In the genomic region with DNA sequence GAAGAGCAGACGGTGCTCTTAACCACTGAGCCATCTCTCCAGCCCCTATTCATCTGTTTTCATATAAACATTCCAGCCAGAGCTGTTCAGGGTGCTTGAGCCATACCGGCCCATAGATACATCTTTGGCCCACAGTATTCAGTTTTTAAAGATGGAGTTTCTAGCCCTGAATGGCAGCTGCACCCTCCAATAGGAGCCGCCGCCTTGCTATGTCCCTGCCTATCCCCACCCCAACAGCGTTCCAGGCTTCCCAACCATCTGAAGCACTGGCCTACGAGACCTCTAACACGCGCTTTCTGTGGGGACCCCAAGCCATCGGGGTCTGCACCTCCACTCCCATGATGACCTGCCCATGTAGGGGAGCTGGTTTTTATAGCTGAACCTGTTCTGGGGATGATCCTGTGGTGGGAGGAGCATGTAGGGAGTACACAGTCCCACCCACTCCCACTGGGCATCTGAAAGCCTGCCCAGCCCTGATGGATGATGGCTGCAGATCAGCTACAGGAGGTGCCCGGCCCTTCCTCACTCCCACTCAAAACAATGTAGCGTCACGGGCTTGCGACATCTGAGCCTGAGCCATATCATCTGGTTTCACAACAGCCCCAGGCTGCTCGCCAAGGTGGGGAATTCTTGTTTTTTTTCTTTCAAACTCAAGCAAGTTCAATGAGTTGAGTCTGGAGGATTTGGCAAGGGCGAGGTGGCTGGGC, we compare ENCODE assay signal across 10 mouse cellular contexts. TPM values are rescaled to one million over a fixed set of nuclear protein-coding genes. Genes with fewer than 3 reads are reported as not detected.
DNase-seq lines count a peak whose midpoint lies in the region; ATAC-seq lines count a peak whose summit lies in the region.
"Had no signal": no experiment of that assay in that cellular context is flagged by ENCODE, and none has a peak within 500 bp of the region (broad histone marks: within the 10 kb centered on the region; RNA-seq: fewer than 3 reads in every experiment).

No protein-coding gene starts in this region.

- peak; percentile 99 for DNase-seq in heart, adult 11 months
- peak; percentile 44 for DNase-seq in gonadal fat pad, adult 2 months (ENCODE audit: low read depth)
- DNase-seq in kidney, postnatal 36 days = peak; percentile 65 to 77
- DNase-seq in cerebellum, postnatal 10 days = no peak
- no peak for DNase-seq in left cerebral cortex, adult 18-20 months (ENCODE audit: low spot score in 2 of 2)

- H3K27ac ChIP-seq in heart, embryonic 11.5 days (ENCODE audit: low read depth, low read length) = no peak overlapping the region; the same call in 1 of the 2 replicates
- no peak overlapping the region for H3K27ac ChIP-seq in stomach, embryonic 16.5 days (ENCODE audit: low read length)
- H3K27ac ChIP-seq: embryonic facial prominence, embryonic 15.5 days; midbrain, embryonic 12.5 days had no signal

- H3K4me2 ChIP-seq in heart, embryonic 11.5 days = no peak overlapping the region
- no peak overlapping the region for H3K4me2 ChIP-seq in stomach, embryonic 16.5 days (ENCODE audit: low read depth, low read length)
- H3K4me2 ChIP-seq: embryonic facial prominence, embryonic 15.5 days; midbrain, embryonic 12.5 days had no signal

- peaks cover 19% of the 10 kb centered on the region for H3K36me3 ChIP-seq in heart, embryonic 11.5 days (ENCODE audit: control insufficient read depth, insufficient read depth, low read length)
- H3K36me3 ChIP-seq in stomach, embryonic 16.5 days (ENCODE audit: control insufficient read depth, insufficient read depth, low read length) = peaks cover 4% of the 10 kb centered on the region; the same call in 1 of the 2 replicates

- no peak overlapping the region for H3K9ac ChIP-seq in heart, embryonic 11.5 days (ENCODE audit: low read depth, low read length)
- no peak overlapping the region for H3K9ac ChIP-seq in stomach, embryonic 16.5 days (ENCODE audit: low read length)
- H3K9ac ChIP-seq: embryonic facial prominence, embryonic 15.5 days; midbrain, embryonic 12.5 days had no signal

- no peaks in the 10 kb centered on the region for H3K4me1 ChIP-seq in heart, embryonic 11.5 days (ENCODE audit: control insufficient read depth, insufficient read depth, low read length)
- no peaks in the 10 kb centered on the region for H3K4me1 ChIP-seq in stomach, embryonic 16.5 days (ENCODE audit: control insufficient read depth, insufficient read depth, low read length)

- 84% methylated on average over 15 of the region's 15 CpGs for WGBS in heart, embryonic 11.5 days (ENCODE audit: insufficient replicate concordance)
- WGBS in stomach, embryonic 16.5 days = 79% methylated on average over 15 of the region's 15 CpGs

- no peak overlapping the region for H3K4me3 ChIP-seq in heart, embryonic 11.5 days (ENCODE audit: low read depth, low read length)
- no peak overlapping the region for H3K4me3 ChIP-seq in stomach, embryonic 16.5 days (replicated peaks; ENCODE audit: low read length)
- H3K4me3 ChIP-seq: embryonic facial prominence, embryonic 15.5 days; midbrain, embryonic 12.5 days had no signal

- H3K9me3 ChIP-seq in heart, embryonic 11.5 days (replicated peaks; ENCODE audit: control insufficient read depth, low read length) = no peaks in the 10 kb centered on the region
- no peaks in the 10 kb centered on the region for H3K9me3 ChIP-seq in stomach, embryonic 16.5 days (replicated peaks; ENCODE audit: control insufficient read depth, low read length)
- H3K9me3 ChIP-seq: embryonic facial prominence, embryonic 15.5 days; midbrain, embryonic 12.5 days had no signal

- H3K27me3 ChIP-seq in heart, embryonic 11.5 days (ENCODE audit: control insufficient read depth, insufficient read depth, low read length) = no peaks in the 10 kb centered on the region
- H3K27me3 ChIP-seq in stomach, embryonic 16.5 days (ENCODE audit: control insufficient read depth, insufficient read depth, low read length) = no peaks in the 10 kb centered on the region
- H3K27me3 ChIP-seq: embryonic facial prominence, embryonic 15.5 days had no signal

- no peak for ATAC-seq in heart, embryonic 11.5 days (replicated peaks; ENCODE audit: insufficient number of reproducible peaks, low FRiP score, low TSS enrichment)
- ATAC-seq in stomach, embryonic 16.5 days (ENCODE audit: insufficient read depth, low FRiP score) = peak; percentile 46; the same call in 1 of the 2 replicates
- no peak for ATAC-seq in cerebellum, adult (ENCODE audit: insufficient number of reproducible peaks, low FRiP score, low TSS enrichment)

RNA-seq across cellular contexts. Expression of gene Sulf2, which starts 39.7 kb away (rescaled TPM):
- polyA plus RNA-seq in heart, embryonic 11.5 days (2014; fragmentation: Nextera tagmentation; extraction: Ambion mirVana) = 111 and 114 TPM in 2 replicates
- polyA plus RNA-seq in gonadal fat pad, adult 2 months (2012; rRNA removed) = 117 and 132 TPM in 2 replicates
- 119 and 124 TPM in 2 replicates for polyA plus RNA-seq in stomach, embryonic 16.5 days (2015; fragmentation: Nextera tagmentation; extraction: Ambion mirVana)
- total RNA-seq in left cerebral cortex, adult 18-20 months (2021) = 10 to 100 TPM; 71.3 to 81.2 TPM

Comparison
In these comparisons a context has a peak if more than half of its experiments do, and no peak if none do; other contexts are left out.
1. DNase-seq: peak in heart, adult 11 months (single experiment), gonadal fat pad, adult 2 months (single experiment) and kidney, postnatal 36 days (2 of 2); none in cerebellum, postnatal 10 days (0 of 2) and left cerebral cortex, adult 18-20 months (0 of 2).